Mouse (Mus musculus) olfactory bulb, adult 2 months (tissue): ENCODE measurements around the gene Gm36864.

Source experiments
- CTCF ChIP-seq: fragments of 200-500 bp; IDR thresholded peaks from 2 replicates; pipeline ENCODE4 v1.5.1; 2012; ENCODE audit warnings: low read depth, mild to moderate bottlenecking, low read length, moderate library complexity; ENCODE audit not compliant: insufficient read depth
- POLR2A ChIP-seq: fragments of 200-500 bp; IDR thresholded peaks from 2 replicates; pipeline ENCODE4 v1.6.1; 2012; ENCODE audit warnings: mild to moderate bottlenecking, low read depth, low read length, moderate library complexity; ENCODE audit not compliant: insufficient read depth

- TF ChIP-seq POLR2A, result no peak
- no peak for TF ChIP-seq CTCF
Measured at GRCm38 (mm10) chr7:44275546-44275945, 39.6 kb downstream of the Gm36864 start.
